Mouse (Mus musculus) neural tube, embryonic 14.5 days (tissue): ENCODE data around the gene Klc4. TPM values are rescaled to one million over a fixed set of nuclear protein-coding genes. Genes with fewer than 3 reads are reported as not detected.
A peak's percentile ranks its signal among the peaks of the same experiment; 100 is the strongest.

Experiments used
- ATAC-seq: fragments of 200-750 bp; cut with Nextera tagmentation; 2 replicates; pipeline ENCODE4 v1.8.0; 2017; ENCODE audit warnings: low read depth, mild to moderate bottlenecking, moderate TSS enrichment, moderate library complexity
- H3K27ac ChIP-seq: fragments of 300-500 bp; sonication (generic); 2 replicates; pipeline ENCODE4 v1.5.1; 2014; ENCODE audit warnings: low read depth, mild to moderate bottlenecking, control low read depth, low read length, moderate library complexity, mixed read lengths
- H3K27me3 ChIP-seq: fragments of 300-500 bp; sonication (generic); 2 replicates; pipeline ENCODE4 v1.6.1; 2014; ENCODE audit warnings: low read length; ENCODE audit not compliant: control insufficient read depth, insufficient read depth
- H3K36me3 ChIP-seq: fragments of 300-500 bp; sonication (generic); 2 replicates; pipeline ENCODE4 v1.6.1; 2014; ENCODE audit warnings: low read length, mixed read lengths; ENCODE audit not compliant: control insufficient read depth, insufficient read depth
- H3K4me1 ChIP-seq: fragments of 300-500 bp; sonication (generic); 2 replicates; pipeline ENCODE4 v1.6.1; 2014; ENCODE audit warnings: low read length; ENCODE audit not compliant: control insufficient read depth, insufficient read depth
- H3K4me2 ChIP-seq: fragments of 300-500 bp; sonication (generic); 2 replicates; pipeline ENCODE4 v1.6.1; 2014; ENCODE audit warnings: mild to moderate bottlenecking, low read depth, low read length, control low read depth
- H3K4me3 ChIP-seq: fragments of 300-500 bp; sonication (generic); 2 replicates; pipeline ENCODE4 v1.5.1; 2014; ENCODE audit warnings: low read depth, low read length, control low read depth, mixed read lengths
- H3K9ac ChIP-seq: fragments of 300-500 bp; sonication (generic); replicated peaks from 2 replicates; pipeline ENCODE4 v1.6.1; 2014; ENCODE audit warnings: low read depth, mild to moderate bottlenecking, control low read depth, low read length, mixed read lengths
- H3K9me3 ChIP-seq: fragments of 300-500 bp; sonication (generic); 2 replicates; pipeline ENCODE4 v1.6.1; 2016; ENCODE audit warnings: low read length; ENCODE audit not compliant: control insufficient read depth
- WGBS: fragments of 180-500 bp; shearing (Covaris S2); extraction: QIAGEN DNeasy Blood & Tissue Kit; methylation state at CpG from one replicate; pipeline ENCODE4 v1.1.7; 2014; 5-methylcytosine and 5-hydroxymethylcytosine counted together
- polyA plus RNA-seq: library from polyadenylated mRNA; unstranded; fragments of >200 nt; fragmentation: Nextera tagmentation; extraction: Ambion mirVana; gene quantifications from 2 replicates; pipeline ENCODE4 v1.2.1, GENCODE M21; 2014

The Klc4 gene
- polyA plus RNA-seq, 1 experiment from 2014 or later: 27.7 TPM

DNA sequence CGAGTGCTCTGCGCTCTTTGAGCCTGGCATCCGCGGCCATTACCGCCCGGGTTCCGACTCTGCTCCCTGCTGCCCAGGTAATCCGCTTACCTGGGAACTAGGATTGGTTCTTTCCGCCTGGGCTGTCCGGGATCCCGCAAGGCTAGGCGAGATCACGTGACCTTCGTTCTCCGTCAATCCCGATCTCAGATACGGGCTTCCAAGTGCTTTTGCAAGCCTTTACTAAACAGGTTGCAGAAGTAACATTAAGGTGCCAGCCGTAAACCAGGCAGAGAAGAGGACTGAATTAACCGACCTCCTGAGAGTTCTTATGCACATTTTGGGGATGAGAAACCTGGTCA, 470 bp upstream of the Klc4 start:
- Histone ChIP-seq H3K9me3 (no peaks in the 10 kb centered on the region), H3K4me2 (peak overlapping the region; percentile 93), H3K36me3 (peaks cover 8% of the 10 kb centered on the region), H3K4me1 (peaks cover 28% of the 10 kb centered on the region), H3K4me3 (peak overlapping the region; percentile 83), H3K27me3 (no peaks in the 10 kb centered on the region), H3K9ac (peak overlapping the region; percentile 74), H3K27ac (peak overlapping the region; percentile 87)
- under 1% methylated on average over 19 of the region's 19 CpGs for WGBS
- no peak for ATAC-seq

DNA sequence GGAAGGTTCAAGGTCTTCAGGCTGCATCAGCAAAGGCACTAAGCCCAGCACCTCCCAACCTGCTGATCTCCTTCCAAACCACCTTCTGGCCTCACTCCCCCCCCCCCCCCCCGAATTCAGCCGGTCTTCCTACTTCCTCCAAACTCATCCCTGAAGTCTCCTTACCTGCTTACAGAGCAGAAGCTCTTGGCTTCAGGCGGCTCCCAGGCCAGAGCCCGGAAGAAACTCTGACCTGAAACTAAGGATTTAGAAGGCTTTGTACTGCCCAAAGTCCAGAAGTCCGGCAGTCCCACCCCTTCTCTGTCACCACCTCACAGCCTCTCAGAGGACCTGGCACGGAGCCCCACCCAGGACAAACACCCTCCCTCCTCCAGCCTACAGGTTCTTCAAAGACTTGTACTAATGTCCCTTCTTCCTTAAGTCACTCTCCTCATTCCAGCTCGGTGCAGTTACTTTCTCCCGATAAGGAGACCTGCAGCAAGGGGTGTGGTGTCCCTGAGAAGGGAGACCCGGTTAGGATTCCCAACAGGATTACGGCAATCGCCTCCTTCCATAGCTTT, 826 bp downstream of the Klc4 start:
- peak overlapping the region; percentile 83 for H3K9ac ChIP-seq
- no peaks in the 10 kb centered on the region for H3K9me3 ChIP-seq
- ATAC-seq: peak; percentile 0; the same call in 1 of the 2 replicates
- peak overlapping the region; percentile 17; the same call in 1 of the 2 replicates for H3K27ac ChIP-seq
- H3K4me3 ChIP-seq: peak overlapping the region; percentile 83
- peak overlapping the region; percentile 93 for H3K4me2 ChIP-seq
- no peaks in the 10 kb centered on the region for H3K27me3 ChIP-seq
- peaks cover 12% of the 10 kb centered on the region for H3K36me3 ChIP-seq
- H3K4me1 ChIP-seq: peaks cover 22% of the 10 kb centered on the region
- 14% methylated on average over 11 of the region's 11 CpGs for WGBS

- H3K27me3 ChIP-seq: no peaks in the 10 kb centered on the region
- 0 out of 2 replicates have a peak overlapping the region, but pooled peaks have one; percentile 83 for H3K4me3 ChIP-seq
- peak overlapping the region; percentile 83; the same call in 1 of the 2 replicates for H3K9ac ChIP-seq
- no peak for ATAC-seq
- peaks cover 19% of the 10 kb centered on the region for H3K36me3 ChIP-seq
- peak overlapping the region; percentile 93 for H3K4me2 ChIP-seq
- H3K27ac ChIP-seq: no peak overlapping the region
- H3K9me3 ChIP-seq: no peaks in the 10 kb centered on the region
- WGBS: 91% methylated on average over 12 of the region's 12 CpGs
- H3K4me1 ChIP-seq: peaks cover 16% of the 10 kb centered on the region; the same call in 1 of the 2 replicates
These were observed 1.5 kb downstream of the Klc4 start for GRCm38 (mm10) chr17:46644152-46644805.

DNA sequence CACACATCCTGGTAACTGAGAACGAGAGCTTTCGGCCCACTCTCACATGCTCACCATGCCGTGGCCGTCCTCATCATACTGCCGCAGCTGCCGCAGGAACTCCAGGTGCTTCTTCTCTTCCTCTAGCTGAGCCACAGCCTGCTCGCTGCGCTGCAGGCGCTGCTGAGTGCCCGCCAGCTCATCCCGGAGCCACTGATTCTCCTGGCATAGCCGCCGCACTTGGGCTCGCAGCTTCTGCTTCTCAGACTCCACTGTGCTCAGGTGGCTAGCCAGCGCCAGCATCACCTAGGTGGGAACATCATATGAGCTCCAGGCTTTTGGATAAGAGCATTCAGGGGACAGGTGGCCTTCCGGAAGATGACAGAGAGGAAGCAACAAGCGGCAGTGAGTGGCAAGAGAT, 3.8 kb downstream of the Klc4 start:
- Histone ChIP-seq H3K4me3 (no peak overlapping the region), H3K4me2 (no peak overlapping the region), H3K36me3 (peaks cover 22% of the 10 kb centered on the region), H3K4me1 (peaks cover 15% of the 10 kb centered on the region; the same call in 1 of the 2 replicates), H3K27me3 (no peaks in the 10 kb centered on the region), H3K27ac (no peak overlapping the region), H3K9ac (no peak overlapping the region), H3K9me3 (no peaks in the 10 kb centered on the region)
- no peak for ATAC-seq
- WGBS: 90% methylated on average over 17 of the region's 17 CpGs

- Histone ChIP-seq H3K4me2 (no peak overlapping the region), H3K27me3 (no peaks in the 10 kb centered on the region), H3K9me3 (no peaks in the 10 kb centered on the region), H3K4me3 (no peak overlapping the region), H3K9ac (no peak overlapping the region), H3K36me3 (peaks cover 25% of the 10 kb centered on the region), H3K4me1 (peaks cover 10% of the 10 kb centered on the region; the same call in 1 of the 2 replicates), H3K27ac (no peak overlapping the region)
- no peak for ATAC-seq
- 70% methylated on average over 9 of the region's 9 CpGs for WGBS
These were observed 5.9 kb downstream of the Klc4 start for GRCm38 (mm10) chr17:46639929-46640328.

DNA sequence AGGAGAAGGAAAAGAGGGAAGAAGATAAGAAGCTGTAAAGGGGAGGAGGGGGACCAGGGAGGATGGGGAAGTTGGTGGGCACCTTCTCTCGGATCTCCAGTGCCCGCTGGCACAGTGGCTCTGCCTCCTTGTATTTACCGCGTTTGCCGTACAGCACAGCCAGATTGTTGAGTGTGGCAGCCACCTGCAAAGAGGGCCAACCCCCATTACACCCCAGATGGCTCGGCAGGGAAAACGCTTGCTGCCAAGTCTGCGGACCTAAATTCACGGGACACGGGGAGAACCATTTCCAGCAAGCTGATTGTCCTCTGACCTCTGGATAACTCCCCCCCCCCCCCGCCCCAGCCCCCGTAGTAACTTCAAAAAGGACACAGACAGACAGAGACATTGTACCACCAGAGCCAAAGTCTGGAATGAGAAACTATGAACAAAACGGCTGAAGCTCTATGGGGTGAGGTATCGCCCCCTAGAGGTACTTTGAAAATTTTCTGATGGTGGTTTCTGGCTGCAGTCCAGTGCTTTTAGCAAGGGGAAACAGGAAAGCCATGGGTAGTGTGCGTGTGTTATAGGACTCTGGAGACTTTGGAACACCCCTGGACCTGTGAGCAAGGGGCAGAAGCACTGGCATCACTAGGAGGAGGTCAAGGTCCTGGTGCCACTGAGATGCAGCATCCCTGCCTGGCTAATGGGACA, 8.8 kb downstream of the Klc4 start:
- Histone ChIP-seq H3K27me3 (no peaks in the 10 kb centered on the region), H3K27ac (0 out of 2 replicates have a peak overlapping the region, but pooled peaks have one; percentile 39), H3K9me3 (no peaks in the 10 kb centered on the region), H3K4me2 (peak overlapping the region; percentile 14; the same call in 1 of the 2 replicates), H3K4me3 (no peak overlapping the region), H3K4me1 (peaks cover 4% of the 10 kb centered on the region; the same call in 1 of the 2 replicates), H3K36me3 (peaks cover 22% of the 10 kb centered on the region), H3K9ac (no peak overlapping the region)
- peak; percentile 36; the same call in 1 of the 2 replicates for ATAC-seq
- WGBS: 13% methylated on average over 15 of the region's 15 CpGs

DNA sequence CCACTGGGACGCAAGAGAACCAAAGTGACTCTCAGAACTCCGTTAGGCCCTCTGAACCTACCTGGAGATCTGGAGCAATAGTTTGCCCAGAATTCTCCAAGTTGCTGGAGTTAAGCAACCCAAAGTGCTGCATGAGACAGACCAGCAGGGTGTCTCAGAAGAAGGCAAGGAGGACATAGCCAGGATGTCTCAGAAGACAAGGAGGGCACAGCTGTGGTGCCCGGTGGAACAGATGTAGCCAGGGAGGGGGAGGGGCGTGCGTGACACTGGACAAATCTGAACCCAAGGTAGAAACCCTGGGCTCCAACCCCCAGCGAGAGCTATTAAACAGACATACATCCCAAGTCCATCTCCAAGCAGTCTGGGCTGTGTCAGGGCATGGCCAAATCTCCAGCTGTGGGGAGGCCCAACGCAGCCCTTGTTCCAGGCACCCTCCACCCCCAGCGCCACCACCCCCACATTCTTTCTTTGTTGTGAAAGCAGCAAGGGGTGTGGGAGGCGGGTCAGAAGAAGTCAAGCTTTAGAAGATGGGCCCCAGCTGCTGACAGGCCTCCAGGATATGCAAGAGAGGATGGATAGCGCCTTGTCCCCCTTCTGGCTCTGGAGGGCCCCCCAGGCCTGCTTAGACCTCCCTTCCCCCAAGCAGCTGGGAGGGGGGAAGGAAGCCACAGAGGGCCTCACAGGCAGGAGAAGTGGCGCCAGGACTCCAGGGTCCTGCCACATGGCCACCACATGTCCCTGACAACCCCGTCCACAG, 16.0 kb downstream of the Klc4 start:
- Histone ChIP-seq H3K4me1 (peaks cover 21% of the 10 kb centered on the region), H3K27me3 (no peaks in the 10 kb centered on the region), H3K4me3 (peak overlapping the region; percentile 91), H3K36me3 (peaks cover 12% of the 10 kb centered on the region), H3K27ac (peak overlapping the region; percentile 83), H3K9me3 (no peaks in the 10 kb centered on the region), H3K9ac (0 out of 2 replicates have a peak overlapping the region, but pooled peaks have one; percentile 91), H3K4me2 (peak overlapping the region; percentile 68)
- 6% methylated on average over 11 of the region's 12 CpGs for WGBS
- peak; percentile 52 for ATAC-seq

- ATAC-seq: peak; percentile 81
- no peaks in the 10 kb centered on the region for H3K9me3 ChIP-seq
- peaks cover 26% of the 10 kb centered on the region for H3K4me1 ChIP-seq
- no peaks in the 10 kb centered on the region for H3K27me3 ChIP-seq
- peak within 1 kb of the TSS; percentile 91 for H3K9ac ChIP-seq
- H3K4me3 ChIP-seq: peak within 1 kb of the TSS; percentile 91
- peaks cover 12% of the 10 kb centered on the region for H3K36me3 ChIP-seq
- H3K4me2 ChIP-seq: peak within 1 kb of the TSS; percentile 68
- WGBS: under 1% methylated on average over 87 of the region's 90 CpGs
- peak within 1 kb of the TSS; percentile 83 for H3K27ac ChIP-seq
These were observed 16.8 kb downstream of the Klc4 start, which contains the start of gene Ptk7 for GRCm38 (mm10) chr17:46628791-46629684. Gene Ptk7, minus strand, starts transcription at chr17:46629504.
